Mouse (Mus musculus) E14TG2a.4 (cell line): ENCODE measurements around the gene Herc1.

Experiments
- CTCF ChIP-seq: conservative IDR thresholded peaks from 2 replicates; pipeline ENCODE4 v1.5.1; 2014; ENCODE audit warnings: low read length
- NANOG ChIP-seq: IDR thresholded peaks from 2 replicates; pipeline ENCODE4 v1.6.1; 2014; ENCODE audit warnings: borderline replicate concordance, low read length, mixed read lengths
- POU5F1 ChIP-seq: IDR thresholded peaks from 2 replicates; pipeline ENCODE4 v1.6.1; 2014; ENCODE audit warnings: low read length, borderline replicate concordance

DNA sequence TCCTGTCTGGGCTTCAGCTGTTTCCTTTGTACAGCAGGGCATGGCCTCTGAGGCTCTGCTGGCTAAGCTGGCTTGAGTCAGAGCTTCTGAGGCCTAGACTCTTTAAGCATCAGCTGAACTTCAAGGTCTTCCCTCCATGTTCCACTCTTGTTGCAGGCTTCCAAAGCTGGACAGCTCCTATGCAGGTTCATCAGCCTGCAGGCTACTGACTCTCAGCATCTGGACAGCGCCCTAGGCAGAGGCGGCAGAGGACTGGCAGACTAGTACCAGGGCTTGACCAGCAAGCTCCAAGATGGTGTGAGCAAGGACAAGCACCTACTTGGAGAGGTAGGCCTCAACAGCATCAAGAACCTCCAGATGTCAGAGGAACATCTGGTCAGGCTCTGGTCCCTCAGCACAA, 42.9 kb upstream of the Herc1 start:
- no peak for TF ChIP-seq CTCF
- TF ChIP-seq POU5F1: no peak
- TF ChIP-seq NANOG: no peak
